In the genomic region with DNA sequence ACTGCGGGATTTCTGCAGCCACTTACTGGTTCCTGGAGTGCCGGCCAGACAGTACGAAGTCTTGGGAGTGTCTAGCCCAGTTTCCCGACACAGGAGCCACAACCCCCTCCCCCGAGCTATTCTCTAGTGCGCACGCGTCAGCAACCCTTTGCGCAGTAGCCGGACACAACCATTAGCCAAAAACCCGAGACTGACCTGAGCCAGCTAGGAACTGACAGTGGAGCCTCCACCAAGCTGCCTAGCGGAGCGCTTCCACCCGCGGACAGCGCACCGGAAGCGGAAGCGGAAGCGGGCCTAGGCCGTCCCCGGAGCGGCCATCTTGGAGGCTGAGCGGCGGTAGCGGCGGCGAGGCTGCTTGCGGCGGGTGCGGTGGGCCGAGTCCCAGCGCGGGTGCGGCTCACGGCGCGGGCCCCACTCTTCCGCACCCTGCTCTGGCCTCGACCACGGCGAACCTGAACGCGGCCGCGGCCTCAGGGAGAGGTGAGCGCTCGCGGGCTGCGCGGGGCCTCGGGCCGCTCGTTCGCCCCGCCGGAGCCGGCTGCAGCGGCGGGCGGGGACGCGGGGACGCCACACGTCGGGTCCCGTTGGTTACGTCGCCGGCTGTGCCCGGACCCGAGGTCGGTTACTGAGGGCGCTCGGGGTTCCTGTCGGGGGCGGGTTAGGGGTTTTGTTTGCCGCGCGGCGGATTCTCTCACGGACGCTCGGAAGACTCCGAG, we compare ENCODE assay signal across 7 mouse cellular contexts. TPM values are rescaled to one million over a fixed set of nuclear protein-coding genes. Genes with fewer than 3 reads are reported as not detected.
DNase-seq lines count a peak whose midpoint lies in the region; ATAC-seq lines count a peak whose summit lies in the region.

A gene (plus strand): TSS at position 298 of the 716 bp plus-strand sequence.

- no peaks in the 10 kb centered on the region; the same call in 1 of the 2 replicates for H3K36me3 ChIP-seq in embryonic facial prominence, embryonic 11.5 days (replicated peaks; ENCODE audit: control insufficient read depth, insufficient read depth, low read depth, low read length)
- peaks cover 30% of the 10 kb centered on the region for H3K36me3 ChIP-seq in limb, embryonic 10.5 days
- peaks cover 22% of the 10 kb centered on the region for H3K36me3 ChIP-seq in midbrain, embryonic 13.5 days

- H3K4me2 ChIP-seq in embryonic facial prominence, embryonic 11.5 days (ENCODE audit: low read depth, low read length) = peak within 1 kb of the TSS; percentile 84
- peak within 1 kb of the TSS; percentile 88 for H3K4me2 ChIP-seq in midbrain, embryonic 13.5 days (replicated peaks)

- H3K4me1 ChIP-seq in embryonic facial prominence, embryonic 11.5 days (ENCODE audit: control insufficient read depth, insufficient read depth, low read length) = no peaks in the 10 kb centered on the region
- H3K4me1 ChIP-seq in limb, embryonic 10.5 days = peaks cover 16% of the 10 kb centered on the region
- H3K4me1 ChIP-seq in midbrain, embryonic 13.5 days (replicated peaks) = peaks cover 25% of the 10 kb centered on the region

- H3K9me3 ChIP-seq in embryonic facial prominence, embryonic 11.5 days (replicated peaks; ENCODE audit: control insufficient read depth, low read length) = no peaks in the 10 kb centered on the region
- no peaks in the 10 kb centered on the region for H3K9me3 ChIP-seq in limb, embryonic 10.5 days (replicated peaks)
- H3K9me3 ChIP-seq in midbrain, embryonic 13.5 days = no peaks in the 10 kb centered on the region

- peak within 1 kb of the TSS; percentile 90 for H3K4me3 ChIP-seq in embryonic facial prominence, embryonic 11.5 days (ENCODE audit: low read depth, low read length)
- H3K4me3 ChIP-seq in limb, embryonic 10.5 days = peak within 1 kb of the TSS; percentile 99
- H3K4me3 ChIP-seq in midbrain, embryonic 13.5 days (replicated peaks) = peak within 1 kb of the TSS; percentile 96

- DNase-seq in adrenal gland, postnatal 14 days = peak; percentile 96
- DNase-seq in embryonic facial prominence, embryonic 11.5 days (ENCODE audit: low spot score) = peak; percentile 95
- peak; percentile 95 for DNase-seq in kidney, adult 11 months
- peak; percentile 99 for DNase-seq in limb, embryonic 10.5 days (ENCODE audit: low spot score)
- peak; percentile 90 for DNase-seq in spleen, adult 12 weeks (ENCODE audit: low spot score)

- H3K9ac ChIP-seq in embryonic facial prominence, embryonic 11.5 days (replicated peaks; ENCODE audit: low read length) = peak within 1 kb of the TSS; percentile 87
- peak within 1 kb of the TSS; percentile 94 for H3K9ac ChIP-seq in midbrain, embryonic 13.5 days (replicated peaks)

- under 1% methylated on average over 71 of the region's 85 CpGs for WGBS in embryonic facial prominence, embryonic 11.5 days
- WGBS in limb, embryonic 10.5 days = under 1% methylated on average over 85 of the region's 85 CpGs
- WGBS in midbrain, embryonic 13.5 days = under 1% methylated on average over 85 of the region's 85 CpGs

- peak within 1 kb of the TSS; percentile 63; the same call in 1 of the 2 replicates for H3K27ac ChIP-seq in embryonic facial prominence, embryonic 11.5 days (replicated peaks; ENCODE audit: low read depth, low read length)
- peak within 1 kb of the TSS; percentile 95 for H3K27ac ChIP-seq in limb, embryonic 10.5 days
- H3K27ac ChIP-seq in midbrain, embryonic 13.5 days = peak within 1 kb of the TSS; percentile 86

- H3K27me3 ChIP-seq in embryonic facial prominence, embryonic 11.5 days (ENCODE audit: control insufficient read depth, insufficient read depth, low read length) = no peaks in the 10 kb centered on the region
- no peaks in the 10 kb centered on the region for H3K27me3 ChIP-seq in limb, embryonic 10.5 days (ENCODE audit: low read depth, poor library complexity, severe bottlenecking)
- H3K27me3 ChIP-seq in midbrain, embryonic 13.5 days = peaks cover 10% of the 10 kb centered on the region; the same call in 1 of the 2 replicates

- peak; percentile 99 for ATAC-seq in embryonic facial prominence, embryonic 11.5 days (replicated peaks; ENCODE audit: insufficient number of reproducible peaks, low FRiP score, low TSS enrichment, low read depth)
- peak; percentile 89 for ATAC-seq in granulocyte monocyte progenitor cell, adult 5-6 weeks (replicated peaks; ENCODE audit: poor library complexity, severe bottlenecking)
- ATAC-seq in midbrain, embryonic 13.5 days = peak; percentile 99

RNA-seq across cellular contexts. Expression of the gene that starts here (rescaled TPM):
- 76.3 and 78.4 TPM in 2 replicates for total RNA-seq in adrenal gland, postnatal 14 days (2021)
- polyA plus RNA-seq in embryonic facial prominence, embryonic 11.5 days (2014; fragmentation: Nextera tagmentation; extraction: Ambion mirVana) = 158 and 161 TPM in 2 replicates
- total RNA-seq in granulocyte monocyte progenitor cell, adult 5-6 weeks (2014; fragmentation: Nextera tagmentation) = 68.8 and 78.6 TPM in 2 replicates
- total RNA-seq in granulocyte monocyte progenitor cell, adult 5-6 weeks (2017) = 81.6 and 84.8 TPM in 2 replicates
- polyA plus RNA-seq in limb, embryonic 10.5 days (2016; fragmentation: Nextera tagmentation; extraction: Ambion mirVana) = 163 and 168 TPM in 2 replicates
- 128 and 135 TPM in 2 replicates for polyA plus RNA-seq in midbrain, embryonic 13.5 days (2015; fragmentation: Nextera tagmentation; extraction: Ambion mirVana)

Comparison
In these comparisons a context has a peak if more than half of its experiments do, and no peak if none do; other contexts are left out.
1. Peak in every context shown above with its lines: DNase-seq, ATAC-seq, H3K4me3 ChIP-seq and H3K27ac ChIP-seq.